Mouse (Mus musculus) heart, postnatal 14 days (tissue): ENCODE results near the gene Suz12. TPM values are rescaled to one million over a fixed set of nuclear protein-coding genes. Genes with fewer than 3 reads are reported as not detected.
"Not testable (repeated sequence)": the region's sequence is repeated elsewhere in the genome, so short reads cannot be mapped to it uniquely, and the experiment has no call there.

Source experiments
- DNase-seq, 2 experiments: peaks; one replicate each; pipeline ENCODE4 v3.0.0; 2021 to 2022
- intact Hi-C: fragments of 180-260 bp; cut with DNase I; formaldehyde crosslinking; loops from one replicate; pipeline ENCODE4 v1.15.1; 2025
- total RNA-seq, 2 experiments: library from RNA; stranded (reverse); gene quantifications; 2 replicates each; pipeline ENCODE4 v1.2.3; 2021

Gene Suz12
- total RNA-seq, 2 experiments from 2014 or later = 28.2 to 30.2 TPM

DNA sequence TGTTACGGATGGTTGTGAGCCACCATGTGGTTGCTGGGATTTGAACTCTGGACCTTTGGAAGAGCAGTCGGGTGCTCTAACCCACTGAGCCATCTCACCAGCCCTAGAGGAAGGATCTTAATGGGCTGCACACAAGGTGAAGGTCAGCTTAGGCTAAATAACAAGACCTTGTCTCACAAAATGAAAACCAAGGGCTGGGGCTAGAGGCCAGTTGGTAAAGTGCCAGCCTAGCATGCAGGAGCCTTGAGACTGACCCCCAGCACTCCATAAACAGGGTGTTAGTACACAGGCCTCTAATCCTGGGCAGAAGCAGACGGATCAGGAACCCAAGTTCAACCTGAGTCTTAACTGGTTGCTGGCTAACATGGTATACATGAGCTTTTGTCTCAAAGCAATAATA lies 5.0 kb upstream of the Suz12 start:
- DNase-seq = no peak
- intact Hi-C loops = no loop called here

DNA sequence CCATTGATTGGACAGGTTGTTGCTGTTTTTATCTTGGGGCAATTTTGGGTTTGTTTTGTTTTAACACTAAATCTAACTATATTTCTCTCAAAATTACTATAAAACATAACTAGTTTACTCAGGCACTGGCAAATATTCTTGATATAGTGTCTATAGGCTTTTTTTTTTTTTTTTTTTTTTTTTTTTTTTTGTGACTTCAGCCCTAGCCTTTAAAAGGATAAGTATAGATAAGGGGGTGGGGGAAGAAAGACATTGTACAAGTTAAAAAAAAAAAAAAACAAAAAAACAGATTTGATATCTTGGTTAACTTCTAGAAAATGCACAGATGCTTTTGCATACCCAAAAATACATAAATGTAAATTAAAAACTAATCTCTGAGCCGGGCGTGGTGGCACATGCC lies 2.8 kb upstream of the Suz12 start:
- intact Hi-C loops = no loop called here
- no peak for DNase-seq

DNA sequence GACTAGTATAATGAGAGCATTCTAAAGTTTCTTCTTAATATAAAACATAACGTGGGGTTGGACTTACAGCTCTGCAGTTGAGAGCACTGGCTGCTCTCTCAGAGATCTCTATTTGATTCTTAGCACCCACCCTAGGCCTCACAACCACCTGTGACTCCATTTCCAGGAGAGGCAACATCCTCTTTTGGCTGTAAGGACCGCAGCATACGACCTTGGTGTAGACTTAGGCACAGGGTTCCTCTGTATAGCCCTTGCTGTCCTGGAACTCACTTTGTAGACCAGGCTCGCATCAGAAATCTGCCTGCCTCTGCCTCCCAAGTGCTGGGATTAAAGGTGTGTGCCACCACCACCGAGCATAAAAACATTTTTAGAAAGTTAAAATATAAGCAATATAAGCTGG lies 1.3 kb upstream of the Suz12 start:
- DNase-seq = no peak
- intact Hi-C loops = no loop called here

DNA sequence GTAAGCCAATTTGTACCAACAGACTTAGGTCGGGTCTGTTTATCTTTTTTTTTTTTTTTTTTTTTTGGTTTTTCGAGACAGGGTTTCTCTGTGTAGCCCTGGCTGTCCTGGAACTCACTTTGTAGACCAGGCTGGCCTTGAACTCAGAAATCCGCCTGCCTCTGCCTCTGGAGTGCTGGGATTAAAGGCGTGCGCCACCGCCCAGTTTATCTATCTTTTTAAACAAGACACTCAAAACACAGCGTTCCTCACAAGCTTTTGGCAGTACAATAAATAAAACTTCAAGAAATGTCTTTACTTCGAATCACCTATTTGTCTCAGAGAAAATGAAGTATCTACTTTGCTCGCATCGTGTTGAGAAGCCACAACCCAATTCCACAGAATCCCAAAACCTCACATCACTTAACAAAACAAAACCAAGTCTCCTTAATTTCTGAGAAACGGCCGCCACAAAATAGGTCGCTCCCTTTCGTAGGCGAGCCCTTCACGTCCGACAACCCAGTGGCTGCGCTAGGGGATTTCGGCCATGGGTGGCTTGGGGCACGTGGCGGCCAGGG lies 793 bp upstream of the Suz12 start:
- intact Hi-C loops = loop anchor here (2.0 kb wide), 1 partner anchor 29 kb away; the partner anchor contains the start of gene Utp6
- DNase-seq = no peak

DNA sequence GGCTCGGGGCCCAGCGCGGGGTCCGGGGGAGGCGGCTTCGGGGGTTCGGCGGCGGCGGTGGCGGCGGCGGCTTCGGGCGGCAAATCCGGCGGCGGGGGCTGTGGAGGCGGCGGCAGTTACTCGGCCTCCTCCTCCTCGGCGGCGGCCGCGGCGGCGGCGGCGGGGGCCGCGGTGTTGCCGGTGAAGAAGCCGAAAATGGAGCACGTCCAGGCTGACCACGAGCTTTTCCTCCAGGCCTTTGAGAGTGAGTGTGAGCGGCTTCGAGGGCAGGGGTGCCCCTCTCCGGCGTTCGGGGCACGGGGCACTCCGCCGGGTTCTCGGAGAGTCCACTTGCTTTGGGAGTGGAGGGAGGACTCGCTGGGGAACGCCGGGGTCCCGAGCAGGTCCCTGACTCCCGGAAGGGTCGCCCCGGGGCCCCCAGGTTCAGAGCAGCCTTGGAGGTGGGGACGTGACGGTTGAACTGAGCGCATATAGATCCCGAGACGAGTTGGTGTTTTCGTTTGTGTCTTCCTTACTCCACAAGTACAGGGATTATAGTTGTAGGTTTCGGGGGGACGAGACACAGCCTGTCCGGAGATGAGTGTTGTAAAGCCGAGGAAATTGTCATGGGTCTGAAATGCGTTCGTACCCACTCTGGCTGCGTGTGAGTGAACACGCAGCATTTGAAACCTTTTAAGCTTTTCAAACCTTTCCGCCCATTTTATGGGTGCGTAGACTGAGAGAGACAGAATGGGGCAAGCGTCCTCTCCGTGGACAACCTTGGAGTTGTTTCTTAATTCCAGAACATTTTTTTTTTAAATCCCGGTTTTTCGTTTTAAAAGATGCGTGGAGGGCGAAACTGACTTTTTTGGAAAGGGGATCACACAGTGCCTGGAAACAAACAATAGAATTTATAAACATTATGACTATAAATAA lies 707 bp downstream of the Suz12 start:
- peak in 1 of 2 experiments; percentile 10 for DNase-seq
- intact Hi-C loops = loop anchor here (2.0 kb wide), 1 partner anchor 31 kb away; the partner anchor contains the start of gene Utp6

DNA sequence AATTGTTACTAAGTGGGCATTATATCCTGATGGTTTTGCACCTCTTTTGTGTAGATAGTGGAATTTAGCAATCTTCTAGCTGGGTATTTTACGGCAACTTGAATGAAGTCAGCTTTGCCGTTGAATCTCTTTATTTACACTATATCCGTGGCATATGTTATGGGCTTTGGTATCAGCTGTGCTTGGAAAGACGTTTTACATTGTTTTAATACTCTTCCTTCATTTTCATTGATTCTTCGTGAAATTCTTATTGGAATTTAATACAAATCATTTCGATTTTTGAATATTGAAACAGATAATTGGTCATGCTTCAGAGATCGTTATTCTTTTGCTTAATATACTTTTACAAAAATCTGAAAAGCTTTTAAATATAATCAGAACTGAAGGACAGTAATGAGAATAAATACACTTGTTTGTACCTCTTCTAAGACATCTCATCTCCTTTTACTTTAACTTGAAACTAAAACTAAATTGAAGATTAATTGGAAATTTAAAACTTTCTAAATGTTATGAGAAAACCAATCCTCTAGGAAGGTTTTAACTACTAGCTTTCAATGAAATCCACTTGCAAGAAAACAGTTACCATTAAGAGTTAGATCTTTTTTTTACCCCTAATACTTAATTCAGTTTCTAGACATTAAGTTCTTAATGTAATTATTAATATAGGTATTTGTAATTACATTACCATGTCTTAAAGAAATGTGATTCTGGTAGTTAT lies 1.5 kb downstream of the Suz12 start:
- intact Hi-C loops = no loop called here
- DNase-seq = no peak

DNA sequence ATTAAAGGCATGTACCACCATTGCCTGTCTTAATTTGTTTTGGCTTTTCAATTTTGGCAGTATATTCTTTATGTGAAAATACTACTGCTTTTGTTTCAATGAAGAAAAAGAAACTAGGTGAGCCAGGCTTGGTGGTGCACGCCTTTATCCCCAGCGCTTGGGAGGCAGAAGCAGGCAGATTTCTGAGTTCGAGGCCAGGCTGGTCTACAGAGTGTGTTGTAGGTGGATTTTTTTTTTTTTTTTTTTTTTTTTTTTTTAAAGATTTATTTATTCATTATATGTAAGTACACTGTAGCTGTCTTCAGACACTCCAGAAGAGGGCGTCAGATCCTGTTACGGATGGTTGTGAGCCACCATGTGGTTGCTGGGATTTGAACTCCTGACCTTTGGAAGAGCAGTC lies 23.6 kb downstream of the Suz12 start:
- DNase-seq, intact Hi-C loops: not testable (repeated sequence)

DNA sequence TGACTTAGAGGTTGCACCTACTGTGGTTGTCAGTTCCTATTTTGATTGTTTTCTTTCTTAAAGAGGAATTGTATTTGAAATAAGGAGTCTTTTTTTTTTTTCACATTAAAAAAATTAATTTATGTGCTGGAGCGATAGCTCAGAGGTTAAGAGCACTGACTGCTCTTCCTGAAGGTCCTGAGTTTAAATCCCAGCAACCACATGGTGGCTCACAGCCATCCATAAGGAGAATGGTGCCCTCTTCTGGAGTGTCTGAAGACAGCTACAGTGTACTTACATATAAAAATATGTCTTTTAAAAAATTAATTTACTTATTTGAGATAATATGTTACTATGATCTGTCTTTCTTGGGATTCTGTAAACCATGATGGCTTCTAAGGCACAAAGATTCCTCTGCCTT lies 26.9 kb downstream of the Suz12 start:
- no peak for DNase-seq
- intact Hi-C loops = no loop called here

DNA sequence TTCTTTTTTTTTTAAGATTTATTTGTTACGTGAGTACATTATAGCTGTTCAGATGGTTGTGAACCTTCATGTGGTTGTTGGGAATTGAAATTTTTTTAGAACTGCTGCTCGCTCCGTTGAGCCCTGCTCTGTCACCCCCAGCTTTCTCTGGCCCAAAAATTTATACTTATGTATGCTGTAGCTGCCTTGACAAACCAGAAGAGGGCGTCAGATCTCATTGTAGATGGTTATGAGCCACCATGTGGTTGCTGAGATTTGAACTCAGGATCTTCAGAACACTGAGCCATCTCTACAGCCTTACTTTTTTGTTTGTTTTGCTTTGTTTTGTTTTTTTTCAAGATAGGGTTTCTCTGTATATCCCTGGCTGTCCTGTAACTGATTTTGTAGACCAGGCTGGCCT lies 28.4 kb downstream of the Suz12 start:
- no peak for DNase-seq
- intact Hi-C loops = no loop called here

DNA sequence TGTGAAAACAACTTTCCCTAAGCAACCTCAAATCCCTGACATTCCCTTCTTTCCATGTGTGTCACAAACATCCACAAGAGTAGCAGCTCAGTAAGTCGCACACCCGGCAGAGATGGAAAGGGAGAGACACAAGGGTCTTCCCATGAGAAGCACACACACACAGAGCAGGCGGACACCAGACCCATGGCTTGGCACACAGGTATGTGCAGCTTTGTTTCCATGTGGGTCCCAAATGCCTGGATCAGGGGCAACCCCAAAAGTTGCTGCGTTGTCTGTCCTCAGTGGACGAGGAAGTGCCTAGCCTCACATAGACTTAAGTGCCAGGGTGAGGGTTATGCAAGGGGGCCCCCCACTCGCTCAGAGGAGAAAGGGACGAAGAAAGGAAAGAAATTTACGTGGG lies 44.6 kb downstream of the Suz12 start:
- no peak for DNase-seq
- intact Hi-C loops = no loop called here

DNA sequence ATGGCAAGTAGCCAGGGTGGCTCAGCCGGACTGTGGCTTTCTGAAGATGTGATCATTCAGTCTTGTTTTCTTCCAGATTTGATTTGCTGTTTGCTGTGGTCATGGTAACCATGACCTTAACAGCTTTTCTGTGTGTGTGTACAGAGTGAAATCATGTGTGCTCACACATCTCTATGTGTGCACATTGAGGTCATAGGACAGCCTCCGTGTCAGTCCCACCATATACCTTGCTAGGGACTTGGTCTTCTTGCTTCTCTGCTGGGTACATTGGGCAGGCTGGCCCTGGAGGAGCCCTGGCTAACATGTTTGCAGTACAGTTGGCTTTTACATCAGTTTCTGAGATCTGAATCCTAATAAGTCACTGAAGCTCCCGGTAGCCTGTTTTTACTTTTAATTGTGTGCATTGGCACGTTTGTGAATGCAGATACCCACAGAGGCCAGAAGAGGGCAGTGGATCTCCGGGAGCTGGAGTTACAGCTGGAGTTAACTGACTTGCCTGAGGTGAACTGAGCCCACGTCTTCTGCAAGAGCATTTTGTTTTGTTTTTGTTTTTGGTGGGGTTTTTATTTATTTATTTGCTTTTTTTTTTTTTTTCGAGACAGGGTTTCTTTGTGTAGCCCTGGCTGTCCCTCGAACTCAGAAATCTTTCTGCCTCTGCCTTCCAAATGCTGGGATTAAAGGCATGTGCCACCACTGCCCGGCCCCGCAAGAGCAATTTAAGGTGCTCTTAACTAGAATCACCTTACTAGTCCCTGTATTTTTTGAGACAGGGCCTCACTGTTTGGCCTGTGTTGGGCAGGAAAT lies 49.9 kb downstream of the Suz12 start:
- intact Hi-C loops = loop anchor here (5.0 kb wide), 2 partner anchors 44 to 99 kb away; partner anchors contain the start of genes Atad5 and Tefm
- peak; percentile 44 to 65 for DNase-seq

DNA sequence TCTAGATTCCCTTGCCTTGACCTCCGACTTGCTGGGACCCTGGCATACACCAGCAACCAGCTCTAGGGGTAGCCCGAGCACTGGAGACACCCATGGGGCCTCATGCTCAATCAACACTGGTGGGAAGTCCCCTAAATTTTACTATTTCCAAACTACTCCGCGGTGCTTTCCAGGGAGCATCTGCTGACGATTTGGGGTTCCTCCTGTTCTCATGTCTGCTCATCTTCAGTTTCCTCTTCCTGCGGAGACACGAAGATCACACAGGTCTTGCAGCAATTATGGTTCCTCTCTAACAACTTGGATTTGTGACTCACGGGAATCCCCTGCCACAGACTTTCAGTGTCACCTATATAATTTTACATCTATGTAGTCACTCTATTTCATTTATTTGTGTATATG lies 50.5 kb downstream of the Suz12 start:
- intact Hi-C loops = loop anchor here (5.0 kb wide), 2 partner anchors 44 to 99 kb away; partner anchors contain the start of genes Atad5 and Tefm

DNA sequence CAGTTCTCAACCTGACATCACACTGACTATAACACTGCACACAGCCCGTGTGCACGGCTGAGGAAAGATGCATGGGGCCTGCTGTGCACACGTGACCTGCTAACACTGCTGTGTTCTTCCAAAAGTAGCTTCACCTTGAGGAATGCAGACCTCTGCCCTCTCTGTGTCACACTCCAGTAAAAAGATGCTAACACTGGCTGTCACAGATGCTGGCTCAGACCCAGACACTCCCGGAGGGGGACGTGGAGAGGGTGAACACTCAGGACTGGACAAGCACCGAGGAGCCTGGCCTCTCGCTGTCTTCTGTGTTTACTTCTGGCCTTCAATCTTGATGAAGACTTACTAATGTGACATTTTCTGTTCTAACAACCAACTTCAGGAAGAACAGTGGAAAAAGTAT lies 54.0 kb downstream of the Suz12 start:
- DNase-seq = no peak
- intact Hi-C loops = no loop called here

More for the DNA sequence above, 50.5 kb downstream of the Suz12 start:
- no peak for DNase-seq

DNA sequence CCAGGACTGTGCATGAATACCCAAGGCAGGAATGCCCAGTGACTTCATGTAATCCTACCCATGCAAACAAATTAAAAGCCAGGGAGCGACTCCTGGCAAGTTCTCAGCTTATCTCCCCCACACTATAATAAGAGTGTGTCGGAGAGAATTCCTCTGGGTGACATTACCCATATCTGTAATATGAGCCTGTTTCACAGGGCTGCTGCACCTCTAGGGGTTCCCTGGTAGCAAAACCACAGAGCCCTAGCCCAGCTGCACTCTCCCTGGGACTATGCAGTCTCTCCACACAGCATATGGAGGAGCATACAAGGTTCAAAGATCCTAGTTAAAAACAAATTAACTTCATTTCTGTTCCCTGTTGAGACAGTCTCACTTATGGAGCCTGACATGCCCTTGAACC lies 57.2 kb downstream of the Suz12 start:
- intact Hi-C loops = no loop called here
- peak in 1 of 2 experiments; percentile 33 for DNase-seq

DNA sequence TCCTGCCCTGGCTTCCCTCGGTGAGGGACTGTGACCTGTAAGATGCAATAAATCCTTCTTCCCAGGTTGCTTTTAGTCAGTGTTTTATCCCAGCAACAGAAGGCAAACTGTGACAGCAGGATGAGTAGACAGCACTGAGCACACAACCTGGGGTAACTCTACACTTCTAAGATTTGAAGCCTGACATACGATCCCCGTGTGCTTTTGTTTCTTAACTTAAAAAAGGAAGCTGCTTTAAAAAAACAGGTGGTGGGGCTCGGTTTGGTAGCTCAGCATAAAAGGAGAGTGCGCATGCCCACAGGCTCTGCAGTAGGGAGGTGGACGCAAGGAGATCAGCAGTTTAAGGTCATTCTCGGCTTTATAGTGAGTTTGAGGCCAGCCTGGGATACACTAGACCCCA lies 59.5 kb downstream of the Suz12 start:
- intact Hi-C loops = no loop called here

DNA sequence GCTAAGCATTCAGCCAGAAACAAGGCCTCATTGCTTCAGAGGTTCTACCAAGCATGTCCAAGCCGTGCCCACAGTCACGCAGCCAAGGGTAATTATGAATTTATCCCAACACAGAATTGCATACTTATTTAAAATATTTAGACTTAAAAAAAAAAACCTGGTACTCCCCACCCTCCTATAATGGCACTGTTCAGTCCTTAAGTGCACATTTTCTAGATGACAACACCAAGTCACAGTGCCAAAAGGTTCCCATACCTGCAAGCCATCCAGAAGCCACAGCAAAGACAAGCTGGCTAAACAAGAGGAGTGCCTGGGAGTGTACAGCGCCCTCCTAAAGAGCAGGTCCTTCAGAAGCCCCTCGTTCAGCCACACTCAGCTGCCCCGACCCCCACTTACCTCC lies 60.3 kb downstream of the Suz12 start:
- no peak for DNase-seq
- intact Hi-C loops = no loop called here

More for the DNA sequence above, 59.5 kb downstream of the Suz12 start:
- DNase-seq = no peak

DNA sequence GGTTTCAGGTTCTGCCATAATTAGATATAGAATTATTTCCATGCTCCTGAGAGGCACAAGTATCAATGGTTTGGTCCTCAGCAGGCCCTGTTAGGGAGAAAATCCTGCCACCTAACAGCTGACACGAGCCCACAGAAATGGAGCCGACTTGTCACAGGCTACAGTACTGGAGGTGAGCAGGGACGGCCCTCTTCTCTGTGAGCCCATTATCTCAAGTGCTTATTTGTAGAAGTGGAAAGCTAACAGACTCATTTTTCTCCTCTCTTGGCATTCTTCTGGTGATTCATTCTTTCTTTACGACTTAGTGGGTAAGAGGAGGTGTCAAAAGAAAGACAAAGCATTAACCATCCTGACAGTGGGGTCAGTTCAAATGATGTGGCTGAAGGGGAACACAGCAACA lies 61.8 kb downstream of the Suz12 start:
- no peak for DNase-seq
- intact Hi-C loops = no loop called here

DNA sequence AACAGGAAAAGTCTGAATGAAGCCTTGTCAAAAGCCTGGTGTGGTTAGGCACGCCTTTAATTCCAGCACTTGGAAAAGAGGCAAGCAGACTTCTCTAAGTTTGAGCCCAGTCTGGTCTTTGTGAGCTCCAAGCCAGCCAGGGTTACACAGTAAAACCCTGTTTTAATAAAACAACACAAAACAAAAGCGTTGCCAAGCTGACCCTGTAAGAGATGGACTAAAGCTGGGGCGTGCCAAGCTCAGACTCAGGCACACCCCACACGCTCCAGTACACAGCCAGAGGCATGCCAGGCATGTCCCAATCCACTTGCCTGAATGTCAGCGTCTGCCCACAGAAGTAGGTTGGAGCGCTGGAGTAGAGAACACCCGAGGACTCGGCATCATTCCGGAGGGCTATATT lies 63.2 kb downstream of the Suz12 start:
- DNase-seq = peak; percentile 11 to 45
- intact Hi-C loops = no loop called here

DNA sequence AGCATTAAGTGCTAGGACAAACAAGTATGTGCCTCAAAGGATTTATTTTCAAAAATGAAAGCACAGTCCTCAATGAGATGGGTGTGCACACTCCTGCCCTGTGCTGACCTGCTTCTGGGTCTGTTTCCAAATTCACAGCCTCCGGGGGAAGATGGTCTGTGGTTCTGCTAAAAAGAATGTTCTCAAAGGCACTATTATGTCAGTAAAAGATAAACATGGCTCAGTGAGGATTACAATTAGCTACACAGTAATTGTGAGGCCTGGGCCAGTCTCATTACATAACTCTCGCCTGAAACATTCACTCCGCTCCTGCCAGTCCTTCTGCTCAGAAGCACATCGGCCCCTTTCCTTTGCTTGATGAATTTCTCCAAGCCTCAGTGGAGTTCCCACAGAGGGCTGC lies 69.3 kb downstream of the Suz12 start:
- peak; percentile 14 to 17 for DNase-seq
- intact Hi-C loops = no loop called here

DNA sequence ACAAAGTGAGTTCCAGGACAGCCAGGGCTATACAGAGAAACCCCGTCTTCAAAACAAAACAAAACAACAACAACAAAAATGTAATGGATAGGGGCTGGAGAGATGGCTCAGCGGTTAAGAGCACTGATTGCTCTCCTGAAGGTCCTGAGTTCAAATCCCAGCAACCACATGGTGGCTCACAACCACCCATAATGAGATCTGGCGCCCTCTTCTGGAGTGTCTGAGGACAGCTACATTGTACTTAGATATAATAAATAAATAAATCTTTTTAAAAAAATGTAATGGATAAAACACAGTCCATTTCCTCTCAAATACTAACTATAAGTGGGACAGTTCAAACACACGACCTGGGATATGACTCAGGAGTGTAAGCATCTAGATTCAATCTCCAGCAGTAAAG lies 73.5 kb downstream of the Suz12 start:
- DNase-seq, intact Hi-C loops: not testable (repeated sequence)
